Mouse (Mus musculus): ENCODE data around the gene Sik3.

DNA sequence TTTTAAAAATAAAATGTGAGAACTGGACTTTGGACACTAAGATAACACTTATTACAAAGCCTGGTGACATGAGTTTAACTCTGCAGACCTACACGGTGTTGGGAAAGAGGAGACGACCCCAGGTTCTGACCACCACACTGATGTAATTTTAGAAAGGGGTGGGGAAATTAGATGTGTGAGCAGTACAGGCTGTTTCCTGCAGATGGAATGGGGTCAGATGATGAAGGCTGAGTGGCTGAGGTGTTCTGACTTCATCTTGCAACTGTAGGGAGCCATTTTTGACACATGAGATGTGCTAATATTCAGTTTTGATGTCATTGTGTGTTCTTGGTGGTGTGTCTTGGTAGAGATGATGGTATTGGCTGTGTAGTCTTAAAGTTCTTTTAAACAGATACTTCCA lies 28.6 kb downstream of the Sik3 start:
- TF ChIP-seq CTCF (IDR thresholded peaks at IDR 0.05; ENCODE audit: low read depth) (no peak), EP300 (IDR thresholded peaks at IDR 0.05; ENCODE audit: low read depth) (no peak)

All from liver, postnatal 0 days (tissue).